Mouse (Mus musculus): ENCODE measurements around the gene Sap30bp.

DNA sequence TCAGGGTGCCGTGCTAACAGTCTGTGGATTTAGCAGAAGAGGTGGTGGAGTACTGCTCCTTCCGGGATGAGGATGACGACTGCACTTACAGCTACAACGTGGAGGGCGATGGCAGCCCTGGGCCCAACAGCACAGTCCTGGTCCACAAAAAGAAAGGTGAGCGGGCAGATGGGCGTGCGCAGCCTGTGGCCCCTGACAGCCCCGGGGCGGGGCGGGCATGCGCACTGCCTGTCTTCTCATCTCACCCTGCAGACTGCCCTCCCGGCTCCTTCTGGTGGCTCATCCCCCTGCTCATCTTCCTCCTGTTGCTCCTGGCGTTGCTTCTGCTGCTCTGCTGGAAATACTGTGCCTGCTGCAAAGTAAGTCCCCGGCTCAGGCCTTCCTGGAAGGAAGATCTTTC lies 56.6 kb downstream of the Sap30bp start:
- TF ChIP-seq CTCF (IDR thresholded peaks at IDR 0.05; ENCODE audit: borderline replicate concordance, extremely low read depth, insufficient read depth, insufficient read length), result no peak
- no peak for TF ChIP-seq POLR2A (IDR thresholded peaks at IDR 0.05; ENCODE audit: borderline replicate concordance, extremely low read depth, insufficient read depth, insufficient read length, poor library complexity, severe bottlenecking)
